Mouse (Mus musculus): ENCODE measurements around the gene Coq4.
"Not testable (repeated sequence)": the region's sequence is repeated elsewhere in the genome, so short reads cannot be mapped to it uniquely, and the experiment has no call there.

The Coq4 gene

GRCm38 (mm10) chr2:29787104-29787917 is at the start of gene Coq4:
Gene Coq4 (plus strand): TSS chr2:29787493.
- DNase-seq: peak; percentile 90

- DNase-seq: no peak
Observed at GRCm38 (mm10) chr2:29738799-29739198, 48.5 kb upstream of the Coq4 start.

- DNase-seq: no peak
Observed at GRCm38 (mm10) chr2:29739368-29739767, 47.9 kb upstream of the Coq4 start.

- DNase-seq: no peak
Observed at GRCm38 (mm10) chr2:29741207-29741606, 46.1 kb upstream of the Coq4 start.

- no peak for DNase-seq
Observed at GRCm38 (mm10) chr2:29744256-29744655, 43.0 kb upstream of the Coq4 start.

GRCm38 (mm10) chr2:29747188-29747782 is 40.0 kb upstream of the Coq4 start:
- DNase-seq: no peak

GRCm38 (mm10) chr2:29747852-29748251 is 39.4 kb upstream of the Coq4 start:
- no peak for DNase-seq

GRCm38 (mm10) chr2:29748499-29748898 is 38.8 kb upstream of the Coq4 start:
- DNase-seq: no peak

- no peak for DNase-seq
Observed at GRCm38 (mm10) chr2:29751497-29751896, 35.8 kb upstream of the Coq4 start, which contains the start of gene Gm13420. Gene Gm13420 (minus strand): TSS chr2:29751685.

- DNase-seq: no peak
Observed at GRCm38 (mm10) chr2:29752397-29752796, 34.9 kb upstream of the Coq4 start.

- no peak for DNase-seq
Observed at GRCm38 (mm10) chr2:29755693-29756092, 31.6 kb upstream of the Coq4 start.

- DNase-seq: no peak
Observed at GRCm38 (mm10) chr2:29764831-29765230, 22.5 kb upstream of the Coq4 start.

- no peak for DNase-seq
Observed at GRCm38 (mm10) chr2:29767976-29768709, 19.1 kb upstream of the Coq4 start.

GRCm38 (mm10) chr2:29768901-29769300 is 18.4 kb upstream of the Coq4 start:
- DNase-seq: no peak

GRCm38 (mm10) chr2:29770162-29770561 is 17.1 kb upstream of the Coq4 start:
- no peak for DNase-seq

GRCm38 (mm10) chr2:29771611-29772461 is 15.5 kb upstream of the Coq4 start:
- no peak for DNase-seq

GRCm38 (mm10) chr2:29773323-29773722 is 14.0 kb upstream of the Coq4 start:
- DNase-seq: no peak

GRCm38 (mm10) chr2:29781256-29781655 is 6.0 kb upstream of the Coq4 start:
- DNase-seq: not testable (repeated sequence)

GRCm38 (mm10) chr2:29784290-29784689 is 3.0 kb upstream of the Coq4 start:
- DNase-seq: no peak

- peak; percentile 85 for DNase-seq
Observed at GRCm38 (mm10) chr2:29787937-29788681, 816 bp downstream of the Coq4 start, which contains the start of gene Trub2. Gene Trub2 (minus strand): TSS chr2:29788502.

GRCm38 (mm10) chr2:29792772-29793487 is 5.6 kb downstream of the Coq4 start:
- DNase-seq: no peak
